Mouse (Mus musculus) stomach, postnatal 0 days (tissue): Measurements from ENCODE around the gene Nfic.

Source experiments
- CTCF ChIP-seq: IDR thresholded peaks from 2 replicates; pipeline ENCODE4 v1.5.1; 2016; ENCODE audit warnings: antibody characterized with exemption, low read depth, mild to moderate bottlenecking, moderate library complexity
- EP300 ChIP-seq: optimal IDR thresholded peaks from 2 replicates; pipeline ENCODE3; 2016; ENCODE audit warnings: antibody characterized with exemption

DNA sequence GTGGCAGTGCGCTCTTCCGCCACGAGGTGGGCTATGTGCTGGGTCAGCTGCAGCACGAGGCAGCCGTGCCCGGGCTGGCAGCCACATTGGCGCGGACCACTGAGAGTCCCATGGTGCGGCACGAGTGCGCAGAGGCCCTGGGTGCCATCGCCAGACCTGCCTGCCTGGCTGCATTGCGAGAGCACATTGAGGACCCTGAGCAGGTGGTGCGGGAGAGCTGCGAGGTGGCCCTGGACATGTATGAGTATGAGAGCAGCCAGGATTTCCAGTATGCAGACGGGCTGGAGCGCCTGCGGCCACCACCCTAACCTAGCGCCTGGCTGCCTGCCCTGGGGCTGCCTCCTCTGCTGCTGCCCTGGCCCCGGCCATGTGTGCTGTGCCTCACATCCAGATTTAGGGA, 67.7 kb downstream of the Nfic start:
- no peak for TF ChIP-seq CTCF
- no peak for TF ChIP-seq EP300
